ENCODE assay signal across 12 mouse cellular contexts in genomic region chr5:101537518-101538380, GRCm38 (mm10).
DNase-seq lines count a peak whose midpoint lies in the region; ATAC-seq and TF ChIP-seq lines count a peak whose summit lies in the region.
"Had no signal": no experiment of that assay in that cellular context is flagged by ENCODE, and none has a peak within 500 bp of the region (broad histone marks: within the 10 kb centered on the region; RNA-seq: fewer than 3 reads in every experiment).

No protein-coding gene starts in this region.

- no peak for TF ChIP-seq CTCF in heart, postnatal 0 days (IDR thresholded peaks at IDR 0.05; ENCODE audit: low read depth)

- TF ChIP-seq EP300 in heart, postnatal 0 days (IDR thresholded peaks at IDR 0.05; ENCODE audit: low read depth): no peak

- H3K36me3 ChIP-seq in heart, postnatal 0 days (replicated peaks; ENCODE audit: control insufficient read depth, insufficient read depth, low read length): no peaks in the 10 kb centered on the region
- H3K36me3 ChIP-seq in hindbrain, embryonic 14.5 days (replicated peaks; ENCODE audit: control insufficient read depth, insufficient read depth): no peaks in the 10 kb centered on the region
- H3K36me3 ChIP-seq in midbrain, embryonic 16.5 days (ENCODE audit: control insufficient read depth, insufficient read depth, low read length): no peaks in the 10 kb centered on the region
- H3K36me3 ChIP-seq: liver, embryonic 15.5 days had no signal

- H3K4me3 ChIP-seq in heart, postnatal 0 days (ENCODE audit: low read depth, low read length): peak overlapping the region; percentile 27
- H3K4me3 ChIP-seq in hindbrain, embryonic 14.5 days (replicated peaks; ENCODE audit: low read length): no peak overlapping the region
- no peak overlapping the region for H3K4me3 ChIP-seq in midbrain, embryonic 16.5 days (ENCODE audit: low read depth, low read length)
- H3K4me3 ChIP-seq: liver, embryonic 15.5 days had no signal

- H3K4me1 ChIP-seq in heart, postnatal 0 days (ENCODE audit: control insufficient read depth, insufficient read depth): no peaks in the 10 kb centered on the region
- 0 out of 2 replicates have a peak, but pooled peaks cover 10% of the 10 kb centered on the region for H3K4me1 ChIP-seq in hindbrain, embryonic 14.5 days (replicated peaks; ENCODE audit: control insufficient read depth, insufficient read depth, low read length)
- H3K4me1 ChIP-seq in midbrain, embryonic 16.5 days (ENCODE audit: control insufficient read depth, insufficient read depth, low read length): peaks cover 6% of the 10 kb centered on the region; the same call in 1 of the 2 replicates

- DNase-seq in heart, postnatal 0 days (ENCODE audit: low spot score): no peak
- no peak for DNase-seq in heart, postnatal 25 days (ENCODE audit: low spot score)
- DNase-seq in embryo, embryonic 10 days (ENCODE audit: low spot score): peak; percentile 65
- DNase-seq in hindbrain, embryonic 14.5 days (ENCODE audit: low spot score): peak; percentile 42
- no peak for DNase-seq in T-cell, adult 2 months (ENCODE audit: low spot score)
- DNase-seq in gastrocnemius, postnatal 36 days: no peak
- no peak for DNase-seq in adrenal gland, adult (ENCODE audit: inconsistent age in 2 of 2, low spot score in 1 of 2)
- DNase-seq: gastrocnemius, postnatal 14 days; thymus, postnatal 36 days had no signal

- H3K9ac ChIP-seq in heart, postnatal 0 days (replicated peaks; ENCODE audit: low read depth, low read length): no peak overlapping the region
- no peak overlapping the region for H3K9ac ChIP-seq in hindbrain, embryonic 14.5 days
- no peak overlapping the region for H3K9ac ChIP-seq in midbrain, embryonic 16.5 days (ENCODE audit: low read depth, low read length)
- H3K9ac ChIP-seq: liver, embryonic 15.5 days had no signal

- WGBS in heart, postnatal 0 days: 6% methylated on average over 23 of the region's 23 CpGs
- WGBS in hindbrain, embryonic 14.5 days: 4% methylated on average over 23 of the region's 23 CpGs
- WGBS in midbrain, embryonic 16.5 days: 1% methylated on average over 23 of the region's 23 CpGs

- no peak overlapping the region for H3K27ac ChIP-seq in heart, postnatal 0 days (ENCODE audit: low read depth)
- H3K27ac ChIP-seq in hindbrain, embryonic 14.5 days: no peak overlapping the region
- no peak overlapping the region for H3K27ac ChIP-seq in midbrain, embryonic 16.5 days (ENCODE audit: low read length)
- H3K27ac ChIP-seq: liver, embryonic 15.5 days had no signal

- H3K4me2 ChIP-seq in heart, postnatal 0 days (ENCODE audit: low read depth, low read length): peak overlapping the region; percentile 54
- peak overlapping the region; percentile 34 for H3K4me2 ChIP-seq in hindbrain, embryonic 14.5 days (replicated peaks)
- peak overlapping the region; percentile 15 for H3K4me2 ChIP-seq in midbrain, embryonic 16.5 days (ENCODE audit: low read length)
- H3K4me2 ChIP-seq: liver, embryonic 15.5 days had no signal

- ATAC-seq in heart, postnatal 0 days (ENCODE audit: insufficient read depth, low read depth): no peak
- ATAC-seq in hindbrain, embryonic 14.5 days (ENCODE audit: low FRiP score): no peak
- ATAC-seq in midbrain, embryonic 16.5 days: peak; percentile 67; the same call in 1 of the 2 replicates

- peaks cover 45% of the 10 kb centered on the region for H3K27me3 ChIP-seq in heart, postnatal 0 days (ENCODE audit: control insufficient read depth, insufficient read depth, low read length)
- H3K27me3 ChIP-seq in hindbrain, embryonic 14.5 days (ENCODE audit: control insufficient read depth, insufficient read depth, low read length): peaks cover 97% of the 10 kb centered on the region
- peaks cover 79% of the 10 kb centered on the region for H3K27me3 ChIP-seq in midbrain, embryonic 16.5 days (ENCODE audit: control insufficient read depth, insufficient read depth, low read depth, low read length)
- H3K27me3 ChIP-seq: CH12.LX had no signal

- intact Hi-C loops in heart, postnatal 25 days (cut with DNase I): no loop called here
- intact Hi-C loops in gastrocnemius, postnatal 36 days (cut with DNase I): no loop called here

- no peaks in the 10 kb centered on the region for H3K9me3 ChIP-seq in heart, postnatal 0 days (replicated peaks; ENCODE audit: control insufficient read depth, low read length)
- H3K9me3 ChIP-seq in hindbrain, embryonic 14.5 days (ENCODE audit: control insufficient read depth, low read length): no peaks in the 10 kb centered on the region
- H3K9me3 ChIP-seq in midbrain, embryonic 16.5 days (replicated peaks; ENCODE audit: control insufficient read depth, low read length, poor library complexity, severe bottlenecking): no peaks in the 10 kb centered on the region
- H3K9me3 ChIP-seq: liver, embryonic 15.5 days had no signal

Comparison
In these comparisons a context has a peak if more than half of its experiments do, and no peak if none do; other contexts are left out.
1. DNase-seq: peak in embryo, embryonic 10 days (single experiment) and hindbrain, embryonic 14.5 days (single experiment); none in heart, postnatal 0 days (single experiment), heart, postnatal 25 days (single experiment), T-cell, adult 2 months (single experiment), gastrocnemius, postnatal 36 days (0 of 2) and adrenal gland, adult (0 of 2).
2. Peak in every context shown above with its lines, with median percentiles within 50 percentile points of each other: H3K4me2 ChIP-seq.